Mouse (Mus musculus) adrenal gland, adult (tissue): ENCODE results near the gene Kcnq1.

Experiments
- DNase-seq, 2 experiments: peaks; one replicate each; pipeline ENCODE4 v3.0.0; 2022 to 2023; ENCODE audit warnings: low spot score in 1 of 2; ENCODE audit not compliant: inconsistent age in 2 of 2

Gene Kcnq1

GRCm38 (mm10) chr7:143459332-143460211, 353.4 kb downstream of the Kcnq1 start:
- peak; percentile 64 to 78 for DNase-seq

- DNase-seq: no peak
Observed at GRCm38 (mm10) chr7:143460217-143460834, 354.2 kb downstream of the Kcnq1 start.

DNA sequence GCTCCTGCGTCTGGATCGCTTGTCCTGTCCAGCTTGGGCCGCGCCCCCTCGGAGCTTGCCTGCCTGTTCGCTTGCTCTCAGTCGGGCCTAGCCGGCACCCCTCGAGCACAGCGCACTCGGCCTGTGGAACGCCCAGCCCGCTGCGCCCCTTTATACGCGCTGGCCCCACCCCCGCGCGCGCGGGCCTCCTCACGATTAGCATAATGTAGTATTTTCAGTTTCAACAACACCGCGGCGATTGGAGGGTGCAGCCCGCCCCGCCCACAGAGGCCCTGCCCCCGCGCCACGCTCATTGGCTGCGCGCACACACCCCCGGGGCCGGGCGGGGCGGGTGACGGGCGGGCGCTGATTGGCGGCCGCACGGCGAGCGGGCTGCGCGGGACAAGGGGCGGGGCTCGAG, 354.7 kb downstream of the Kcnq1 start, which contains the start of gene Cdkn1c:
Cdkn1c (minus strand) TSS at position 177 of the 400 bp plus-strand sequence.
- peak; percentile 92 to 95 for DNase-seq

GRCm38 (mm10) chr7:143461294-143461870, 355.2 kb downstream of the Kcnq1 start:
- peak in 1 of 2 experiments; percentile 81 for DNase-seq

GRCm38 (mm10) chr7:143461920-143462319, 355.8 kb downstream of the Kcnq1 start:
- DNase-seq: peak; percentile 21 to 60

GRCm38 (mm10) chr7:143462516-143462915, 356.4 kb downstream of the Kcnq1 start:
- peak in 1 of 2 experiments; percentile 56 for DNase-seq

GRCm38 (mm10) chr7:143463865-143464415, 357.8 kb downstream of the Kcnq1 start:
- peak; percentile 85 to 96 for DNase-seq

DNA sequence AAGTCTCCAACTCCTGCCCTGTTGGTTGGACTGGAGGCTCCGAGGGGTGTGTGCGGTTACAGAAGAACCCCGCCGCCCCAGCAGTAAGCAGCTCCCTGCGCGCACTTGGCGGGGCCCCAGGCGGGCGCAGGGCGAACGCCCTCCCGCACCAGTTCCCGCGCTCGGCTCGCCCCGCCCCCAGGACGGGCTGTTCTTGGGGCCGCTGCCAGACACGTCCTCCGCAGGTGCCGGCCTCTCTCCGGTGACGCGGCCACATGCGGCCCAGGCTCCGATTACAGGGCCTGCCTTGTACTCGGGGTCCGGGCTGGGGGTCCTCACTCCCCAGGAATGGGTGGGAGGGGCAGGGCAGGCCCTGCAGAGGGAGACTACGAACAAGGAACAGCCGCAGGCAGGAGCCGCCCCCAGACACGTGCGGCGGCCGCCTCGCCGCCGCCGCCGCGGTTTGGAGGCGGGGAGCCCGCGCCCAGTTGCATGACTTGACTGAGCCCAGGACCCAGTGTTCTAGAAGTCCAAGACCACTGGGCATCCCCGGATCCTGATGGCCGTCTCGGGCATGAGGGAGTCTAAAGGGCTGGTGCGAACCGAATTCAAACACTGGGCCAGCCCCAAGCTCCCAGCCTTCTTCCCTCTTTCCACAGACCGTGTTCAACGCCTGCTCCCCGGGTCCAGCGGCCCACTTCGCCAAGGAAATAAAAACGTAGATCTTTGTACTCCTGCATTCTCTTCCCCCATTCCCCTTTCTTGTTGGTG, 358.8 kb downstream of the Kcnq1 start:
- peak; percentile 79 to 87 for DNase-seq

DNA sequence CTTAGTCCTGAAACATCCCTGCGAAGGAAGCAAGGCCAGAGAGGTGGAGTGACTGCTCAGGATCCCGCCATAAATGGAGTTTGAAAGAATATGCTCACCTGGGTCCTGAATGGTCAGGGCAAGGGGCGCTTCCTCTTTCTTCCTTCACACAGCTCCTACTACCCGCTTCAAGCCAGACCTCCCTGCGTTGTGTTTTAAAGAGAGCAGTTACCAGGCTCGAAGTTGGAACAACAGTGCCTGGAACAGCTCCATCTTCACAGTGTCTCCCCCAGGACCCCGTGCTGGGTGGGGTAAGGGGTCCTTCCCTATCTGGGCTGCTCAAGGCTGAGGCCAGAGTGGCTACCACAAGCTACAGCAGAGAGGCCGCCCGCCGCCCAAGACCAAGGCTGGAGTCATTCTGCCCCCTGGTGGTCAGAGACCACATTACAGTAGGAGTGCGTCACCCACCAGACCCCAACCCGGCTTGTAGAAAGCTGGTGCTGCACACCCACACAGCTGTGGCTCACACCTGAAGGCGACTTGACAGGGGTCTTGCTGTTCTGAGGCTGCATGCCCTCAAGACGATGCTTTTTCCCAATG, 360.0 kb downstream of the Kcnq1 start:
- DNase-seq: peak; percentile 76 to 95

GRCm38 (mm10) chr7:143467714-143468113, 361.6 kb downstream of the Kcnq1 start:
- no peak for DNase-seq

GRCm38 (mm10) chr7:143469946-143470345, 363.8 kb downstream of the Kcnq1 start:
- peak; percentile 72 to 90 for DNase-seq

- peak in 1 of 2 experiments; percentile 44 for DNase-seq
Observed at GRCm38 (mm10) chr7:143473347-143474101, 367.4 kb downstream of the Kcnq1 start, which contains the start of gene Slc22a18. Gene Slc22a18 (plus strand): TSS chr7:143473736.

DNA sequence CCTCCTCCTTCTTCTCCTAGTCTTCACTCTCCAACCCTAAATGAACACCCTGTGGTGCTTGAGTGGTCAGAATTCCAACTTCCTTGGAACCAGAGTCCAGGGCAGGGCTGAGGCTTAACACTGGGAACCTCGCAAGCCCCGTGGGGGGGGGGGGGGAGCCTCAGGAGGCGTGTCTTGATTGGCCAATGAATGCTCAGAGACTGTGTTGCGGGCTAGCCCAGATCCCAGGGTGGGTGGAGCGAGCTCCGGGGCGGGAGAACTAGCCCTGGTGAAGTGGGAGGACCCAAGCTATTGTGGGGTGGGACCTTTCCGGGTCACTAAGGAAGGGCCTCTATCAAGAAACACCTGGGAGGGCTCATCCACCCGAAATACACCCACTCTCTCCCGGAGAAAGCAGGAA, 368.6 kb downstream of the Kcnq1 start:
- no peak for DNase-seq

GRCm38 (mm10) chr7:143475876-143476275, 369.7 kb downstream of the Kcnq1 start:
- peak; percentile 55 to 75 for DNase-seq
